31 mouse cellular contexts compared by ENCODE assay signal in the genomic region with DNA sequence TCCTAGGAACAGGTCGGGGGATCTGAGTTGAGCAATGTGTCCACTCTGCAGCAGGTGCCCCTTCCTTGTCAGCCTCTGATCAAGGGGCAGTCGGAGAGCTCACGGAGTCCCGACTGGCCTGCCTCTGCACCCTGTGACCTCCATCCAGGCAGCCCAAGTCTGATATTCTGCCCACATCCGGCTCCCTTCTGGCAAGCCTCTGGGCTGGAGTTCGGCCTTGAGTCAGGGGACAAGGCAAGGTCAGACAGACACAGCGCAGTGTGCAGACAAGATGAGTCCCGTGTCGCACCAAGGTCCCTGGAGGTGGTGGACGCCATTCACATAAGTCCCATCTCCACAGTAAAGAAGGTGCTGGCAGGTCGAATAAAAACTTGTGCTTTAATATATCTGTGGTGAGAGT.
DNase-seq lines count a peak whose midpoint lies in the region; ATAC-seq and TF ChIP-seq lines count a peak whose summit lies in the region.
"Had no signal": no experiment of that assay in that cellular context is flagged by ENCODE, and none has a peak within 500 bp of the region (broad histone marks: within the 10 kb centered on the region; RNA-seq: fewer than 3 reads in every experiment).

No protein-coding gene starts in this region.

- 88% methylated on average over 11 of the region's 11 CpGs for WGBS in forebrain, embryonic 12.5 days
- 89% methylated on average over 11 of the region's 11 CpGs for WGBS in forebrain, postnatal 0 days
- WGBS in hindbrain, embryonic 10.5 days = 88% methylated on average over 11 of the region's 11 CpGs
- 87% methylated on average over 11 of the region's 11 CpGs for WGBS in hindbrain, embryonic 14.5 days

- no peak overlapping the region for H3K4me2 ChIP-seq in forebrain, embryonic 12.5 days
- H3K4me2 ChIP-seq in forebrain, postnatal 0 days (ENCODE audit: low read depth) = no peak overlapping the region
- no peak overlapping the region for H3K4me2 ChIP-seq in hindbrain, embryonic 14.5 days (replicated peaks)
- H3K4me2 ChIP-seq: embryonic facial prominence, embryonic 12.5 days; forebrain, embryonic 15.5 days; intestine, embryonic 15.5 days; limb, embryonic 12.5 days; liver, embryonic 15.5 days; lung, embryonic 14.5 days; midbrain, embryonic 12.5 days; neural tube, embryonic 12.5 days had no signal

- H3K4me1 ChIP-seq in forebrain, embryonic 12.5 days = no peaks in the 10 kb centered on the region; the same call in 1 of the 2 replicates
- H3K4me1 ChIP-seq in forebrain, postnatal 0 days (ENCODE audit: insufficient read depth) = no peaks in the 10 kb centered on the region
- H3K4me1 ChIP-seq in hindbrain, embryonic 10.5 days (replicated peaks) = peaks cover 12% of the 10 kb centered on the region
- no peaks in the 10 kb centered on the region for H3K4me1 ChIP-seq in hindbrain, embryonic 14.5 days (replicated peaks; ENCODE audit: control insufficient read depth, insufficient read depth, low read length)
- H3K4me1 ChIP-seq: embryonic facial prominence, embryonic 12.5 days; intestine, embryonic 15.5 days; midbrain, embryonic 12.5 days had no signal

- ATAC-seq in forebrain, embryonic 12.5 days (ENCODE audit: low FRiP score) = no peak
- ATAC-seq in forebrain, postnatal 0 days = no peak
- no peak for ATAC-seq in hindbrain, embryonic 14.5 days (ENCODE audit: low FRiP score)
- ATAC-seq: forebrain, embryonic 15.5 days; hindbrain, postnatal 0 days; intestine, embryonic 15.5 days had no signal

- peaks cover 4% of the 10 kb centered on the region; the same call in 1 of the 2 replicates for H3K36me3 ChIP-seq in forebrain, embryonic 12.5 days (replicated peaks)
- no peaks in the 10 kb centered on the region; the same call in 1 of the 2 replicates for H3K36me3 ChIP-seq in forebrain, postnatal 0 days (ENCODE audit: insufficient read depth)
- no peaks in the 10 kb centered on the region; the same call in 1 of the 2 replicates for H3K36me3 ChIP-seq in hindbrain, embryonic 10.5 days
- H3K36me3 ChIP-seq in hindbrain, embryonic 14.5 days (replicated peaks; ENCODE audit: control insufficient read depth, insufficient read depth) = no peaks in the 10 kb centered on the region; the same call in 1 of the 2 replicates
- H3K36me3 ChIP-seq: embryonic facial prominence, embryonic 12.5 days; forebrain, embryonic 15.5 days; intestine, embryonic 15.5 days; liver, embryonic 15.5 days; midbrain, embryonic 12.5 days; neural tube, embryonic 12.5 days had no signal

- no peak for TF ChIP-seq CTCF in forebrain, postnatal 0 days (IDR thresholded peaks at IDR 0.05; ENCODE audit: low read depth)

- no peak overlapping the region for H3K4me3 ChIP-seq in forebrain, embryonic 12.5 days (replicated peaks)
- no peak overlapping the region for H3K4me3 ChIP-seq in forebrain, postnatal 0 days (ENCODE audit: low read depth, low read length)
- H3K4me3 ChIP-seq in hindbrain, embryonic 10.5 days = no peak overlapping the region
- H3K4me3 ChIP-seq in hindbrain, embryonic 14.5 days (replicated peaks; ENCODE audit: low read length) = no peak overlapping the region
- H3K4me3 ChIP-seq: embryonic facial prominence, embryonic 12.5 days; forebrain, embryonic 15.5 days; gastrocnemius, adult 2 months; intestine, embryonic 15.5 days; layer of hippocampus, adult 2 months; left cerebral cortex, adult 2 months; limb, embryonic 12.5 days; liver, embryonic 15.5 days; midbrain, embryonic 12.5 days; myocyte; neural tube, embryonic 12.5 days had no signal

- H3K27me3 ChIP-seq in forebrain, embryonic 12.5 days = no peaks in the 10 kb centered on the region
- no peaks in the 10 kb centered on the region for H3K27me3 ChIP-seq in forebrain, postnatal 0 days (ENCODE audit: insufficient read depth, low read length)
- no peaks in the 10 kb centered on the region; the same call in 1 of the 2 replicates for H3K27me3 ChIP-seq in hindbrain, embryonic 10.5 days (ENCODE audit: insufficient read depth, poor library complexity, severe bottlenecking)
- no peaks in the 10 kb centered on the region for H3K27me3 ChIP-seq in hindbrain, embryonic 14.5 days (ENCODE audit: control insufficient read depth, insufficient read depth, low read length)
- H3K27me3 ChIP-seq: embryonic facial prominence, embryonic 12.5 days; forebrain, embryonic 15.5 days; intestine, embryonic 15.5 days; limb, embryonic 12.5 days; midbrain, embryonic 12.5 days; neural tube, embryonic 12.5 days; Patski had no signal

- no peaks in the 10 kb centered on the region for H3K9me3 ChIP-seq in forebrain, embryonic 12.5 days
- H3K9me3 ChIP-seq in forebrain, postnatal 0 days (ENCODE audit: low read length) = no peaks in the 10 kb centered on the region
- H3K9me3 ChIP-seq in hindbrain, embryonic 10.5 days = no peaks in the 10 kb centered on the region
- H3K9me3 ChIP-seq in hindbrain, embryonic 14.5 days (ENCODE audit: control insufficient read depth, low read length) = no peaks in the 10 kb centered on the region
- H3K9me3 ChIP-seq: embryonic facial prominence, embryonic 12.5 days; forebrain, embryonic 15.5 days; intestine, embryonic 15.5 days; limb, embryonic 12.5 days; liver, embryonic 15.5 days; midbrain, embryonic 12.5 days; neural tube, embryonic 12.5 days had no signal

- H3K9ac ChIP-seq in forebrain, embryonic 12.5 days = 0 out of 2 replicates have a peak overlapping the region, but pooled peaks have one; percentile 2
- no peak overlapping the region for H3K9ac ChIP-seq in forebrain, postnatal 0 days
- no peak overlapping the region for H3K9ac ChIP-seq in hindbrain, embryonic 14.5 days
- H3K9ac ChIP-seq: embryonic facial prominence, embryonic 12.5 days; forebrain, embryonic 15.5 days; intestine, embryonic 15.5 days; limb, embryonic 12.5 days; liver, embryonic 15.5 days; lung, embryonic 14.5 days; midbrain, embryonic 12.5 days; neural tube, embryonic 12.5 days had no signal

- DNase-seq in forebrain, postnatal 0 days = no peak
- DNase-seq in hindbrain, embryonic 10.5 days (ENCODE audit: low spot score) = no peak
- no peak for DNase-seq in hindbrain, embryonic 14.5 days (ENCODE audit: low spot score)
- DNase-seq in adrenal gland, postnatal 10 days = peak; percentile 48
- DNase-seq in testis, postnatal 10 days (ENCODE audit: low spot score) = peak; percentile 54
- no peak for DNase-seq in cerebellum, postnatal 25 days
- DNase-seq: cerebellum, adult 2 months; embryo, embryonic 11 days; gastrocnemius, adult 2 months; gastrocnemius, postnatal 36 days; kidney, adult 2 months; kidney, postnatal 36 days; lung, embryonic 14.5 days; lung, postnatal 14 days; right cerebral cortex, postnatal 25 days; spleen, adult 18-20 months; thymus, adult 2 months; thymus, postnatal 36 days had no signal

- H3K27ac ChIP-seq in forebrain, embryonic 12.5 days = no peak overlapping the region
- H3K27ac ChIP-seq in forebrain, postnatal 0 days (ENCODE audit: low read depth, low read length) = no peak overlapping the region
- H3K27ac ChIP-seq in hindbrain, embryonic 10.5 days = 0 out of 2 replicates have a peak overlapping the region, but pooled peaks have one; percentile 12
- no peak overlapping the region for H3K27ac ChIP-seq in hindbrain, embryonic 14.5 days
- H3K27ac ChIP-seq: embryonic facial prominence, embryonic 12.5 days; forebrain, embryonic 15.5 days; gastrocnemius, adult 2 months; hindbrain, postnatal 0 days; intestine, embryonic 15.5 days; layer of hippocampus, adult 2 months; left cerebral cortex, adult 2 months; limb, embryonic 12.5 days; liver, embryonic 15.5 days; midbrain, embryonic 12.5 days; neural tube, embryonic 12.5 days had no signal

Comparison
In these comparisons a context has a peak if more than half of its experiments do, and no peak if none do; other contexts are left out.
1. DNase-seq: peak in adrenal gland, postnatal 10 days (single experiment) and testis, postnatal 10 days (single experiment); none in forebrain, postnatal 0 days (single experiment), hindbrain, embryonic 10.5 days (single experiment), hindbrain, embryonic 14.5 days (single experiment) and cerebellum, postnatal 25 days (0 of 2).